Mouse (Mus musculus): Measurements from ENCODE around the gene Olfr520. TPM values are rescaled to one million over a fixed set of nuclear protein-coding genes. Genes with fewer than 3 reads are reported as not detected.
A peak's percentile ranks its signal among the peaks of the same experiment; 100 is the strongest.
"Not testable (repeated sequence)": the region's sequence is repeated elsewhere in the genome, so short reads cannot be mapped to it uniquely, and the experiment has no call there.

The Olfr520 gene
- not detected in 2 replicates for polyA plus RNA-seq (2015; fragmentation: Nextera tagmentation; extraction: Ambion mirVana)

DNA sequence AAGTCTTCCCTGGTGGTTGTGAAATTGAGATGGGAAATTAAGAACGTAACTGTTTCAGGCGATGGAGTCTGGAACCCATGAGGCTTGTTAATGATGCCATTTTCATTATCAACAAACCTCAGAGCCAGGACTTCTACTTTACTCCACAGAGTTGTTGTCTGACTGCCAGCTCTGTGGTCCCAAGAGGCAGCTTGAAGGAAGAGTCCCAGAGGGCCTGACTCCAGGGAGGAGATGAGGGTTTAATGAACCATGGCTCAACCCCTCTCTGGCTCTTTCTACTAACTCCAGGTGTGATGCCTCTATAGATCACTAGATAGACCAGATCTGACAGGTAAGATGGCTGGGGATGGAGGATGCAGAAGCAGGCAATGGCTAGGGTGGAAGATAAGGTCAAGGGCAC, at the start of gene Olfr520:
Olfr520 (plus strand) TSS at position 301 of the 400 bp plus-strand sequence.
- H3K9me3 ChIP-seq (replicated peaks; ENCODE audit: control insufficient read depth, low read length): no peaks in the 10 kb centered on the region; the same call in 1 of the 2 replicates
- WGBS: 86% methylated on average over 2 of the region's 2 CpGs
- ATAC-seq (replicated peaks; ENCODE audit: extremely low read depth, insufficient read depth, low FRiP score): no peak
- H3K36me3 ChIP-seq (ENCODE audit: control insufficient read depth, insufficient read depth): no peaks in the 10 kb centered on the region
- H3K27ac ChIP-seq (ENCODE audit: low read length): no peak within 1 kb of the TSS
- no peak within 1 kb of the TSS for H3K9ac ChIP-seq (ENCODE audit: low read length)
- H3K4me2 ChIP-seq (ENCODE audit: low read depth, low read length): no peak within 1 kb of the TSS
- H3K4me1 ChIP-seq (ENCODE audit: control insufficient read depth, insufficient read depth, low read length): peaks cover 2% of the 10 kb centered on the region; the same call in 1 of the 2 replicates
- no peaks in the 10 kb centered on the region for H3K27me3 ChIP-seq (ENCODE audit: control insufficient read depth, insufficient read depth, low read length)
- no peak within 1 kb of the TSS for H3K4me3 ChIP-seq (ENCODE audit: low read length)

DNA sequence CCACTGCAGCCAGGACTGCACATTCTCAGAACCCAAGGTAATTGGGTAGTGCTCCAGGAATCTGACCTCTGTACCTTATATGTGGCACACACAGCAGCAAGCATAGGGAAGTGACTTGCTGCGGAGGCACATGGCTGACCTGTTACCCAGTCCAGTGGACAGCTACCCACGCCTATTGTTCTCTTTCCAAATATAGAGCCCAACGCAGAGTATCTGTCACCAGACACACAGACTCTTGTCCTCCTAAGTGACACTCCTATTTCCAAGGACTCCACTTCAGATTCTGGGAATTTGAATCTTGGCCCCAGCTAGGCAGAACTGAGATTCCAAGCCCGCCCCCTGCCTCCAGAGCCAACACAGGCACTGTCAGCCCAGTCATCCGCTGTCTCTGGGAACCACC, 49.3 kb upstream of the Olfr520 start:
- H3K4me2 ChIP-seq (ENCODE audit: low read depth, low read length): no peak overlapping the region; the same call in 1 of the 2 replicates
- H3K9ac ChIP-seq (ENCODE audit: low read length): no peak overlapping the region
- ATAC-seq (replicated peaks; ENCODE audit: extremely low read depth, insufficient read depth, low FRiP score): peak; percentile 86
- H3K27me3 ChIP-seq (ENCODE audit: control insufficient read depth, insufficient read depth, low read length): 0 out of 2 replicates have a peak, but pooled peaks cover 2% of the 10 kb centered on the region
- 43% methylated on average over 5 of the region's 5 CpGs for WGBS
- no peak overlapping the region for H3K4me3 ChIP-seq (ENCODE audit: low read length)
- H3K27ac ChIP-seq (ENCODE audit: low read length): peak overlapping the region; percentile 29; the same call in 1 of the 2 replicates
- no peaks in the 10 kb centered on the region for H3K9me3 ChIP-seq (replicated peaks; ENCODE audit: control insufficient read depth, low read length)
- H3K4me1 ChIP-seq (ENCODE audit: control insufficient read depth, insufficient read depth, low read length): peaks cover 11% of the 10 kb centered on the region
- H3K36me3 ChIP-seq (ENCODE audit: control insufficient read depth, insufficient read depth): no peaks in the 10 kb centered on the region

DNA sequence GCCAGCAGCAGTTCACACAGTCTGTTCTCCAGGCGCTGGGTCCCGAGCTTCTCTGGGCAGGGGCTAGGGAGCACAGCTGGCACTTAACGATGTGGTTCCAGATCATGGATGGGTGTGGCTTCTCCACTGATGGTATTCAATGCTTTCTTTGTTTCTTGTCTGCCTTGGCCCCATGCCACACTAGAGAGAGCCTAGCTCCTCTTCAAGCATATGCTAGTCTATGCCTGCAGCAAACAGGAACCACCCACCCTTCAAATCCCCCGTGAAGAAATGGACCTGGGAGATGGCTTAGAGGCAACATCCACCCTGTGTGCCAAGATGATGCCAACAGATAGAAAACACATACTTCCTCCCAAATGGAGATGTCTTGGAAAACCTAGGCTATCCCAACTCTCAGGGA, 46.0 kb upstream of the Olfr520 start:
- 0 out of 2 replicates have a peak, but pooled peaks cover 6% of the 10 kb centered on the region for H3K27me3 ChIP-seq (ENCODE audit: control insufficient read depth, insufficient read depth, low read length)
- H3K36me3 ChIP-seq (ENCODE audit: control insufficient read depth, insufficient read depth): no peaks in the 10 kb centered on the region
- no peaks in the 10 kb centered on the region for H3K9me3 ChIP-seq (replicated peaks; ENCODE audit: control insufficient read depth, low read length)
- no peak overlapping the region for H3K4me2 ChIP-seq (ENCODE audit: low read depth, low read length)
- 52% methylated on average over 4 of the region's 4 CpGs for WGBS
- H3K9ac ChIP-seq (ENCODE audit: low read length): no peak overlapping the region
- no peak for ATAC-seq (replicated peaks; ENCODE audit: extremely low read depth, insufficient read depth, low FRiP score)
- no peak overlapping the region for H3K27ac ChIP-seq (ENCODE audit: low read length)
- H3K4me3 ChIP-seq (ENCODE audit: low read length): no peak overlapping the region
- H3K4me1 ChIP-seq (ENCODE audit: control insufficient read depth, insufficient read depth, low read length): peaks cover 11% of the 10 kb centered on the region

DNA sequence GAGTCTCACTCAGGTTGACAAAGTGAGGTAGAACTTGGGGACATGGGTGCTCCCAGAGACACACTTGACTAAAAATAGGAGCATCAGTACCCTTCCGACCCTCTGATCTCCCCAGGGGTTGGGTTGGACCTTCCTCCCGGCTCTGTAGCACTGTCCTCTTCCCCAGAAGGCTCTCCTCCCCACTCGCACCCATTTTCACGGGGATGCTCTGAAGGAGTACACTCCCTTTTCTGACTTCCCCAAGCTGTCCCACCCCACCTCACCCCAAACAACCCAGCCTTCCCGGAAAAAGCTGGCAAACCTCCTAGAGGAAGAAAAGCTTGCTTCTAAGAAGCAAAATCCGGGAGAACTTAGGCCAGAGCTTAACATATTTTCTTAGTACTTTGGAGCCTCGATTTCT, 39.3 kb upstream of the Olfr520 start:
- Histone ChIP-seq H3K27ac (ENCODE audit: low read length) (no peak overlapping the region), H3K27me3 (ENCODE audit: control insufficient read depth, insufficient read depth, low read length) (0 out of 2 replicates have a peak, but pooled peaks cover 4% of the 10 kb centered on the region), H3K9ac (ENCODE audit: low read length) (no peak overlapping the region), H3K9me3 (replicated peaks; ENCODE audit: control insufficient read depth, low read length) (no peaks in the 10 kb centered on the region), H3K4me1 (ENCODE audit: control insufficient read depth, insufficient read depth, low read length) (no peaks in the 10 kb centered on the region), H3K36me3 (ENCODE audit: control insufficient read depth, insufficient read depth) (no peaks in the 10 kb centered on the region), H3K4me2 (ENCODE audit: low read depth, low read length) (no peak overlapping the region), H3K4me3 (ENCODE audit: low read length) (no peak overlapping the region)
- 65% methylated on average over 7 of the region's 7 CpGs for WGBS
- ATAC-seq (replicated peaks; ENCODE audit: extremely low read depth, insufficient read depth, low FRiP score): no peak

DNA sequence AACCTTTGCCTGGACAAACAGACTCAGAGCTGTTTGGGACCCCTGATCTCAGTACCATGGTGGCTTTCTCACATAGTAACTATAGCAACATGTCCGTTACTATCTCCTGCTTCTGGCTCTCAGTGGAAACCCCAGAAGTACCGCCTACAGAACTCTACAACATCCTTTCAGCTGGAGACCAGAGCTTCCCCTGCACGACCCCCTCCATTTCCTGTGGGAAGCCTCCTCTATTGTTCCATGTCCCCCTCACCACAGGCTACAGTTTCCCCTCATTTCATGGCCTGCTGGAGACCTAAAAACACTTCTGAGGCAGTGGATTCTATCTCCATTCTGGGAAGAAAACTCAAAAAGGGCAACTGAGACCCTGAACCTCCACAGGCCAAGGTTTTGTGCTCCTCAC, 37.7 kb upstream of the Olfr520 start:
- H3K4me1 ChIP-seq (ENCODE audit: control insufficient read depth, insufficient read depth, low read length): no peaks in the 10 kb centered on the region
- ATAC-seq (replicated peaks; ENCODE audit: extremely low read depth, insufficient read depth, low FRiP score): peak; percentile 37; the same call in 1 of the 2 replicates
- peak overlapping the region; percentile 46 for H3K27ac ChIP-seq (ENCODE audit: low read length)
- H3K4me3 ChIP-seq (ENCODE audit: low read length): no peak overlapping the region
- no peak overlapping the region for H3K9ac ChIP-seq (ENCODE audit: low read length)
- no peaks in the 10 kb centered on the region for H3K36me3 ChIP-seq (ENCODE audit: control insufficient read depth, insufficient read depth)
- no peak overlapping the region for H3K4me2 ChIP-seq (ENCODE audit: low read depth, low read length)
- no peaks in the 10 kb centered on the region for H3K9me3 ChIP-seq (replicated peaks; ENCODE audit: control insufficient read depth, low read length)
- H3K27me3 ChIP-seq (ENCODE audit: control insufficient read depth, insufficient read depth, low read length): 0 out of 2 replicates have a peak, but pooled peaks cover 4% of the 10 kb centered on the region
- WGBS: 39% methylated on average over 3 of the region's 3 CpGs

DNA sequence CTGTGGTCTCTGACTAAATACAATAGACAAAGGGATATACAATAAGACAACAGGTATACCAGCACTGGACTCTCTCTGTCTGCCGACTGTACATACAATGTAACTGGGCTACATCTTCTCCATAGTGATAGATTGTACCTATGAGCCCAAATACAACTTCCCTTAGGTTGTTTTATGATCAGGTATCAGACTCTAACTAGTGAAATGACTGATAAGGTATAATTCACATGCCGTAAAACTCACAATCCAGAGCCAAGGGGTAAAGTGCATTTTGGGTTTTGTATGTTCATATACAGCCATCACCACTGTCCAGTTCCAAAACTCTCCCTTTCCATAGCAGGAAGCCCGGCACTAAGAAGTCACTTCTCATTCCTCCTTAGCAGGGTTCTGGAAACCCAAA, 36.7 kb upstream of the Olfr520 start:
- Histone ChIP-seq H3K4me3 (ENCODE audit: low read length) (no peak overlapping the region), H3K27me3 (ENCODE audit: control insufficient read depth, insufficient read depth, low read length) (0 out of 2 replicates have a peak, but pooled peaks cover 4% of the 10 kb centered on the region), H3K4me2 (ENCODE audit: low read depth, low read length) (no peak overlapping the region), H3K4me1 (ENCODE audit: control insufficient read depth, insufficient read depth, low read length) (no peaks in the 10 kb centered on the region), H3K9me3 (replicated peaks; ENCODE audit: control insufficient read depth, low read length) (no peaks in the 10 kb centered on the region), H3K27ac (ENCODE audit: low read length) (no peak overlapping the region), H3K9ac (ENCODE audit: low read length) (no peak overlapping the region), H3K36me3 (ENCODE audit: control insufficient read depth, insufficient read depth) (no peaks in the 10 kb centered on the region)
- ATAC-seq (replicated peaks; ENCODE audit: extremely low read depth, insufficient read depth, low FRiP score): no peak
- 92% methylated on average over 3 of the region's 3 CpGs for WGBS

DNA sequence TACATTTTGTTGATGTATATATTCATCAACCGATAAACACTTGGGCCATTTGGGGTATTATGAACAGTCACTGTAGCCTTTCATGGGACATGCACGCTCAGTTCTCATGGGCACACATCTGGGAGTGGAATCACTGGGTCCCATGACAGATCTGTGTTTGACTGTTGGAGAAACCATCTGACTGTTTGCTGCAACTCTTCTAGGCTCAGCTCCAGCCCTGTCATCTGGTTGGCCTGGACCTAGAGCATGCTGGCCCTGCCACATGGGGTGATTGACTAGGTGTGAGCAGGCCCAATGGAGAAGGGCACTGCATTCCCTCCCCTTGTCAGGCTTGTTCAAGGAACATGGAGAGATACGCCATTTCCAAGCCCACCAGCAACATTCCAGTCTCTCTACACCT, 36.1 kb upstream of the Olfr520 start:
- Histone ChIP-seq H3K27me3 (ENCODE audit: control insufficient read depth, insufficient read depth, low read length) (0 out of 2 replicates have a peak, but pooled peaks cover under 1% of the 10 kb centered on the region), H3K9me3 (replicated peaks; ENCODE audit: control insufficient read depth, low read length) (no peaks in the 10 kb centered on the region), H3K27ac (ENCODE audit: low read length) (no peak overlapping the region), H3K9ac (ENCODE audit: low read length) (no peak overlapping the region), H3K4me3 (ENCODE audit: low read length) (no peak overlapping the region), H3K4me1 (ENCODE audit: control insufficient read depth, insufficient read depth, low read length) (0 out of 2 replicates have a peak, but pooled peaks cover 2% of the 10 kb centered on the region), H3K36me3 (ENCODE audit: control insufficient read depth, insufficient read depth) (no peaks in the 10 kb centered on the region), H3K4me2 (ENCODE audit: low read depth, low read length) (no peak overlapping the region)
- no peak for ATAC-seq (replicated peaks; ENCODE audit: extremely low read depth, insufficient read depth, low FRiP score)
- 79% methylated on average over 3 of the region's 3 CpGs for WGBS

DNA sequence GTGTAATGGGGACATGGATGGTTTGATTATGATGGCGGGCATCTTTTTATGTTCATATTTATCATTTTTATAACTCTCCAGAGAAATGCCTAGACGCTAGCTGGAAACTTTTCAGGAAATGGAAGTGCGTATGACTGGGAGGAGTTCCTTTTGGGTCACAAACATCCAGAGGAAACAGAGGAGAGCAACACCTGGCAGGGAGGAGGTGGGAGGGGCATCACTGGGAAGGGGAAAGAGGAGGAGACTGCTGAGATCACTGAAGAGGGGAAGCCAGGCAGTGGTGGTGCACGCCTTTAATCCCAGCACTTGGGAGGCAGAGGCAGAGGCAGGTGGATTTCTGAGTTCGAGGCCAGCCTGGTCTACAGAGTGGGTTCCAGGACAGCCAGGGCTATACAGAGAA, 35.6 kb upstream of the Olfr520 start:
- H3K27me3 ChIP-seq (ENCODE audit: control insufficient read depth, insufficient read depth, low read length); H3K4me2 ChIP-seq (ENCODE audit: low read depth, low read length); H3K9me3 ChIP-seq (replicated peaks; ENCODE audit: control insufficient read depth, low read length); H3K36me3 ChIP-seq (ENCODE audit: control insufficient read depth, insufficient read depth); H3K27ac ChIP-seq (ENCODE audit: low read length); H3K9ac ChIP-seq (ENCODE audit: low read length); ATAC-seq (replicated peaks; ENCODE audit: extremely low read depth, insufficient read depth, low FRiP score); H3K4me1 ChIP-seq (ENCODE audit: control insufficient read depth, insufficient read depth, low read length); H3K4me3 ChIP-seq (ENCODE audit: low read length): not testable (repeated sequence)
- WGBS: 61% methylated on average over 5 of the region's 5 CpGs

DNA sequence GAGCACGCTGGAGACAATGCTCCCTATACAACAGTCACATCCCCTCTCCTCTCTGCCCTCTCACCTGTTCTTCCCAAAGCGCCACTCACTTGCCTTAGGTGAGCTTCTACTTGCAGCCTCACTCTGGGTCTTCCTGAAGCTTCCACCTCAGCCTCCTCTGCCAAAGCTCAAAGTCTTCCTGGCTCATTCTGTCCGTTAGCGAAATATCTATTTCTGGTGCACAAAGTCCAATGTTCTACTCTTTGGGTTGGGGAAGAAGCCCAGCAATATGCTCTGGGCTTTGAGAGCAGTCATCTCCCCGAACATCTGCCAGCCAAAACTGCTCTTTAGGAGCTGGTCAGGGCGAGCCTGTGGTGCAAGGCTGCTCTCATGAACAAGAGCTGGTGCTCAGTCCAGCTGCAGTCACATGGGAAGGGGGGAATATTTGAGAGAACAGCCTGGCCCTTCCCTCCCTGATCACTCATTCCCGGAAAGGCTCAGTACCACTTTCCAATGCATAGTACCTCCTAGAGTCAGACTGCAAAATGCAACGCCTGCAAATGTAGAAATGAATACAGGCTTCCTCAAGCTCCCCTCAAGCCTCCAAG, 34.5 kb upstream of the Olfr520 start:
- Histone ChIP-seq H3K9ac (ENCODE audit: low read length) (no peak overlapping the region), H3K4me2 (ENCODE audit: low read depth, low read length) (no peak overlapping the region), H3K9me3 (replicated peaks; ENCODE audit: control insufficient read depth, low read length) (no peaks in the 10 kb centered on the region), H3K36me3 (ENCODE audit: control insufficient read depth, insufficient read depth) (no peaks in the 10 kb centered on the region), H3K27me3 (ENCODE audit: control insufficient read depth, insufficient read depth, low read length) (no peaks in the 10 kb centered on the region), H3K27ac (ENCODE audit: low read length) (no peak overlapping the region), H3K4me1 (ENCODE audit: control insufficient read depth, insufficient read depth, low read length) (0 out of 2 replicates have a peak, but pooled peaks cover 2% of the 10 kb centered on the region), H3K4me3 (ENCODE audit: low read length) (no peak overlapping the region)
- no peak for ATAC-seq (replicated peaks; ENCODE audit: extremely low read depth, insufficient read depth, low FRiP score)
- 80% methylated on average over 8 of the region's 8 CpGs for WGBS
